Mouse (Mus musculus) hematopoietic stem cell, adult 5-6 weeks (primary cell): Measurements from ENCODE around the gene Chchd1. TPM values are rescaled to one million over a fixed set of nuclear protein-coding genes. Genes with fewer than 3 reads are reported as not detected.

Experiments
- ATAC-seq, 2 experiments: fragments of 125-278 bp in 1 of 2; replicated peaks in 1 of 2; 2 replicates each; pipeline ENCODE4 v1.8.0; 2016 to 2017; ENCODE audit warnings: inconsistent platforms in 2 of 2, mild to moderate bottlenecking in 2 of 2, moderate number of reproducible peaks in 2 of 2, low read depth in 1 of 2, moderate TSS enrichment in 1 of 2; ENCODE audit not compliant: low FRiP score in 2 of 2, poor library complexity in 2 of 2, severe bottlenecking in 2 of 2, insufficient read depth in 1 of 2, low TSS enrichment in 1 of 2
- total RNA-seq: library from RNA; stranded (forward); fragments of 172-1452, 232-1000 nt; gene quantifications from 2 replicates; pipeline ENCODE4 v1.2.3, GENCODE M21; 2017

Chchd1 gene
- total RNA-seq, 1 experiment from 2014 or later = 48.1 TPM

DNA sequence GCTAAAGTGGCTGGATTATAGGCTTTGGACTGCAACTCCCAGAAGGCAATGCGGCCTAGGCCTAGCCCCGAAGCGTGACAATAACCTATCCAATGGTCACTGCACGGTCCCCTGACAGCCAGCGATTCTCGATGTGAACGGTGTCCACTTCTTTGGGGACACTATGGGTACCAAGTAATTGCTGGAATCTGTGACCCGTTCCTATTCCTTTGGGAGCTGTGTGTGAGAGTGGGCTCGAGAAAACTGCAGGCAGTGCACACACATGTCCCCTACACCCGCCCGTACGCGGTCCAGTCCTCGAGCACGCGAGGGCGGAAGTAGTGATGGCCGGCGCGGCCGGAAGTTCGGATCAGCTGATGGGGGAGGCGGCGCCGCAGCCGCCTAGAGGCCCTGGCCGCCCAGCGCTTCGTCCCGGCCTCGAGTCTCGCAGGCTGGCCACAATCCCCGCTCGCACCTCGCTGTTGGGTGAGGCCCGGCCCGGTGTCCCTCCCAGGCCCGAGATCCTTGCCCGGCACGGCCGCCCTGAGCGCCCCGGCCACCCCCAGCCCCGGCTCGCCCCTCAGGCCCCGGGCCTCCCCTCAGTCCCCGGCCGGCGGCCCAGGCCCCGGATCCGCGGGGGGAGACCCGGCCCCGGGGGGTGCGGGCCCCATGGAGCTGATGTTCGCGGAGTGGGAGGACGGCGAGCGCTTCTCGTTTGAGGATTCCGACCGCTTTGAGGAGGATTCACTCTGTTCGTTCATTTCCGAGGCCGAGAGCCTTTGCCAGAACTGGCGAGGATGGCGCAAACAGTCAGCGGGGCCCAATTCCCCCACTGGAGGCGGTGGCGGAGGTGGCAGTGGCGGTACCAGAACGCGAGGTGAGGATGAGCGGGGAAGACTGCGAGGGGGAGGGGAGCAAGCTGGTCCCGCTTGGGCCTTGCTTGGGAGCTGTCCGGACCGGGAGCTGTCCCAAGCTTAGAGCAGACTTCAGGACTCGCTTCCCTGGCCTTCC lies 4.7 kb downstream of the Chchd1 start, which contains the start of gene Zswim8:
Zswim8 (plus strand) TSS at position 352 of the 990 bp plus-strand sequence.
- peak; percentile 77 to 82 for ATAC-seq

DNA sequence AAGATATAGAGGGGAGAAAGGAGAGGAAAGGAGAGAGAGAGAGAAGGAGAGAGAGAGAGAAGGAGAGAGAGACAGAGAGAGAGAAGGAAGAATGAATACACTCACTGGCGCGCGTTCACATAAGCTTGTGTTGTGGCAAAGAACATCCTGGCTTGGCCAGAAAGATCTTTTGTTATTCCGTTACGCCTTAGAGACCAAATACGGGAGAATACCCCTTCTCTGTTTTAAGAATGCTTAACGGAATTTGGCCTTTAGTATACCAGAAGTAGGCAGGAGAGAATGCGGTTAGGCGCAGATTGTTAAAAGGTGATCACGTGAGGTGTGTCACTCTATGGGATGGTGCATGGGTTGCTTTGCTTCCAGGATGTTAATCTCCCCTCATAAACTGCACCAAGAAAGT lies 5.4 kb downstream of the Chchd1 start:
- no peak for ATAC-seq

DNA sequence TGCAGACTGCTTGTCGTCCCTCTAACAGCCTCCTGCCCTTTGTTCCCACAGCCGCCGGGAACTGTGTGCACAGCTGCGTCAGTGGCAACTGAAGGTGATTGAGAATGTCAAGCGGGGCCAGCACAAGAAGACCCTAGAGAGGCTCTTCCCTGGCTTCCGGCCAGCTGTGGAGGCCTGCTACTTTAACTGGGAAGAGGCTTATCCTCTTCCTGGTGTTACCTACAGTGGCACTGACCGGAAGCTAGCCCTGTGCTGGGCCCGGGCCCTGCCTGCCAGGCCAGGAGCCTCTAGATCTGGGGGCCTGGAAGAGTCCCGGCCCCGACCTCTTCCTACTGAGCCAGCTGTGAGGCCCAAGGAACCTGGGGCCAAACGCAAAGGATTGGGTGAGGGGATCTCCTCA lies 11.0 kb downstream of the Chchd1 start:
- ATAC-seq = no peak

DNA sequence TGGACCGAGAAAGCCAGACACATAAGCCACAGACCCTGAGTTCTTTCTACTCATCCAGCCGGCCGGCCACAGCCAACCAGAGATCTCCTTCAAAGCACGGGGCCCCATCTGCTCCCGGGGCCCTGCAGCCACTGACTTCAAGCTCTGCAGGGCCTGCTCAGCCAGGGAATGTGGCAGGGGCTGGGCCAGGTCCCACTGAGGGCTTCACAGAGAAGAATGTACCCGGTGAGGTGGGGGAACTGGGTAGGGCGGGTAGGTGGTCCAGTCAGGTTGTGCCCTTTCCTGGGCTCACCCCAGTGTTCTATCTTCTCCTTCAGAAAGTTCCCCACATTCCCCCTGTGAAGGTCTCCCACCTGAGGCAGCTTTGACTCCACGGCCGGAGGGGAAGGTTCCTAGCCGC lies 15.6 kb downstream of the Chchd1 start:
- no peak for ATAC-seq

DNA sequence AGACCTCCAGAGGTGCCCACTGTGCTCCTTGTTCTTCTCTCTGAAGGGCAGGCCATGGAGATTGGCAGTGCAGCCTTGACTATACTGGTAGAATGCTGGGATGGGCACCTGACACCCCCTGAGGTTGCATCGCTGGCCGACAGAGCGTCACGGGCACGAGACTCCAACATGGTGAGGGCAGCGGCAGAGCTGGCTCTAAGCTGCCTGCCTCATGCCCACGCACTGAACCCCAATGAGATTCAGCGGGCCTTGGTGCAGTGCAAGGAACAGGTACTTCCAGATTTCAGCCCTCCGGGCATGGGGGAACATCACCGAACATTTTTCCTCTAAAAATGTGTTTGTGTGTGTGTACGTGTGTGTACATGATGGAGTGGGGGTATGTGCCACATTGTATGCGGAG lies 17.0 kb downstream of the Chchd1 start:
- no peak for ATAC-seq

DNA sequence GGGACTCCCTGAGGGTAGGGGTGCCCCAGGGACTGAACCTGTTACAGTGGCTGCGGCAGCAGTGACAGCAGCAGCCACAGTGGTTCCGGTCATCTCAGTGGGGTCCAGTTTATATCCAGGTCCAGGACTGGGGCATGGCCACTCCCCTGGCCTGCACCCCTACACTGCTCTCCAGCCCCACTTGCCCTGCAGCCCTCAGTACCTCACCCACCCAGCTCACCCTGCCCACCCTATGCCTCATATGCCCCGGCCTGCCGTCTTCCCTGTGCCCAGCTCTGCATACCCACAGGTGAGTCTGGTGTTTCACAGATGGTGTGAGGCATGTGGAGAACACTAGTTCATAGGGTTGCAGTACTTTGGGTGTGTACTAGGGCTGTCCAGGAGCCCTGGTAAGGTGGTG lies 18.6 kb downstream of the Chchd1 start:
- ATAC-seq = no peak

DNA sequence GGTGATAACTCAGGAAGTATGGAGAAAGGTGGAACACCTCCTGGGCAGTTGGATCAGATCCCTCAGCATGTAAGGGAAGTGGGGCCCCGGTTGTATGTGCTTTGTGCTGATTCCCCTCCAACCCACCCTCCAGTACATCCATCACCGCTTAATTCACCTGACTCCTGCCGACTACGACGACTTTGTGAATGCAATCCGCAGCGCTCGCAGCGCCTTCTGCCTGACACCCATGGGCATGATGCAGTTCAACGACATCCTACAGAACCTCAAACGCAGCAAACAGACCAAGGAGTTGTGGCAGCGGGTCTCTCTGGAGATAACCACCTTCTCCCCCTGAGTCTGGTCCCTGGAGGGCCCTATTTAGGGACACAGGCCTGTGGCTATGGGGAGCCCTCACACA lies 20.2 kb downstream of the Chchd1 start:
- no peak for ATAC-seq

DNA sequence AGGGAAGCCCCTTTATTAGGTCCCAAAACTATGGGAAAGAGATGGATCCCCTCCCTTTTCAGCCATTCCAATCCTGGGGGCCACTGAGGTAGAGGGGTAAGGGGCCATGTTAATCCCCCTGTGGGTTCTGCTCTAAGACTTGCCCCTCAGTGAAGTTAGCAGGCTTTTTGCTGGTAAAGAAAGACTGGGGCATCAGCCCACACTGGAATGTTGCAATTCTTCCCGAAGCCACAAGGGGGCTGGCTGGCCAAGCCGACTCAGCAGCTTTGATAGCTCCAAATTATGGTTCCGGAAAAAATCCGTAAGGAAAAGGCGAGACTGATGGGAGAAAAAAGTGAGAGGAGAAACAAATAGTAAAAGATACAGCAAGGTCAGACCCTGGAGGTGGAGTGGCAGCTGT lies 21.2 kb downstream of the Chchd1 start:
- ATAC-seq = no peak

DNA sequence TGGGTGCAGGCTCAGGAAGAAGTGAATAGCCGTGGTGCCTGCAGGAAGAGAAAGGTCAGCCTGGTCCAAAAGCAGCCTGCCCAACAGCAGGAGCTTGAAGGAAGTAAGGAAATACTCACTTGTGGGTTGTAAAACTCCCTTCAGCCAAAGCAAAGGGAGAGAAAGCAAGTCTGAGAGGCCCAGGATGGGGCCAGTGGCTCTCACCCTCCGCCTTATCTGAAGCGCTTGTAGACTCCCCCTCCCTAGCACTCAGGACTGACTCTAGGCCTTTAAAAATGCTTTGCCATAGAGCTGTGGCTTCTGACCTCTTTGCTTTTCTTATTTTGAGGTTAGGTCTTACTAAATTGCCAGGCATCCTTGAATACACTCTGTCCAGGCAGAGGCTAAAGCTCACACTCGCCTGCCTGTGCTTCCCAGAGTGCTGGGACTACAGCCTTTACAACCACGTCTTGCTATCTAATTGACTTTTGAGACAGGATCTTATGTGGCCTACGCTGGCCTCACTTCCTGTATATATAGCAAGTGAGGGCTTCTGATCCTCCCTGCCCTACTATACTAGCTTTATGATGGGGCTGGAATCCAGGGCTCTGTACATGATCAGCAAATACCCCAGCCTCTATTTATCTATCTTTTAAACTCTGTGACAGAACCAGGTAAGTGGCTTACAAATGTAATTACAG lies 23.0 kb downstream of the Chchd1 start:
- no peak for ATAC-seq

DNA sequence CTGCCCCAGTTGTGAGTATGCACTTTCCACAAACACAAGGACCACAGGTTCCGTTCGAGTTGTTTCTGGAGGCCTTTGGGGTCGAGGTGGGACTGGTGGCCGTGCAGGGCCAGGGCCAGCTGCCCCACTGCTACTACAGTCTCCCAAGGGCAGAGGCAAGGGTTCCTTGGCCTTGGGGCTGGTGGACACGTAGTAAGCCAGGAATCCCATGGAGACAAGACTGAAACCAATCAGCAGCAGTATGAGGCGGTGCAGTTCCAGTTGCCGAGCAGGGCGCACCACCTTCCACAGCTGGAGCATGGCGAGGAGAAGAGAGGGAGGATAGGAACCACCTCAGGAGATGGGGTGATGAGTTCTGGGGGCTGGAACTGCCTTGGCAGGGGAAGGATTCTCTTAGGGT lies 27.1 kb downstream of the Chchd1 start:
- no peak for ATAC-seq

DNA sequence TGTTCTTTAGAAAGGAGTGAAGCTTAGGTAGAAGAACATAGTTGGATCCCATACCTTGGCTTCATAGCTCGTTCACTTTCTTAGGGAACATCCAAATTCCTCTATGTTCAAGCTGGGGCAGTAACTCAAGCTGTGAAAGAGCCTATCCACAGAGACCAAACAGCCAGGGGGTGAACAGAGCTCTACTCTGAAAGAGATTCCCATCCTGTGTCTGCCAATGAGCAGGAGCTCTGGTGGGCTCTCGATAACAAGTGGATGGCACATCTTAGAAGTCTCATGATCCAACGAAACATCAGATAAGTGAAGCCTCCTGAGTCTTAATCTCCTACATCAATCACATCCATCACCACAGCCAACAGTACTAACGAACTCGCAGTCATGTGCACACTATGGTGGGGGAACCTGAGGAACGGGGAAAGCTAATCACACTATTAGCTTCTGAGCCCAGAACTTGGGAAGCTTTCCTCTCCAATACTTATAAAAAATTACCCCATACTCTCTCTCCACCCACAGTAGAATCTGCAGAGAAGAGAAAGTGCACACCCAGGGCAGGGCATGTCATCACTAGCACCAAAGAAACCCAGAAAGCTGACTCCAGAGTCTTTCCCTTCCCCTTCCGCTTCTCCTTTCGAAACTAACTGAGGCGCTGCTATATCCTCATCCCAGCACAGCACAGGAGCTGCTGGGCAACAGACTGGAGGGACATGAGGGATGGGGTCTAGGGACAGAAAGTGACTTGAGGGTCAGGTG lies 28.2 kb downstream of the Chchd1 start:
- no peak for ATAC-seq

DNA sequence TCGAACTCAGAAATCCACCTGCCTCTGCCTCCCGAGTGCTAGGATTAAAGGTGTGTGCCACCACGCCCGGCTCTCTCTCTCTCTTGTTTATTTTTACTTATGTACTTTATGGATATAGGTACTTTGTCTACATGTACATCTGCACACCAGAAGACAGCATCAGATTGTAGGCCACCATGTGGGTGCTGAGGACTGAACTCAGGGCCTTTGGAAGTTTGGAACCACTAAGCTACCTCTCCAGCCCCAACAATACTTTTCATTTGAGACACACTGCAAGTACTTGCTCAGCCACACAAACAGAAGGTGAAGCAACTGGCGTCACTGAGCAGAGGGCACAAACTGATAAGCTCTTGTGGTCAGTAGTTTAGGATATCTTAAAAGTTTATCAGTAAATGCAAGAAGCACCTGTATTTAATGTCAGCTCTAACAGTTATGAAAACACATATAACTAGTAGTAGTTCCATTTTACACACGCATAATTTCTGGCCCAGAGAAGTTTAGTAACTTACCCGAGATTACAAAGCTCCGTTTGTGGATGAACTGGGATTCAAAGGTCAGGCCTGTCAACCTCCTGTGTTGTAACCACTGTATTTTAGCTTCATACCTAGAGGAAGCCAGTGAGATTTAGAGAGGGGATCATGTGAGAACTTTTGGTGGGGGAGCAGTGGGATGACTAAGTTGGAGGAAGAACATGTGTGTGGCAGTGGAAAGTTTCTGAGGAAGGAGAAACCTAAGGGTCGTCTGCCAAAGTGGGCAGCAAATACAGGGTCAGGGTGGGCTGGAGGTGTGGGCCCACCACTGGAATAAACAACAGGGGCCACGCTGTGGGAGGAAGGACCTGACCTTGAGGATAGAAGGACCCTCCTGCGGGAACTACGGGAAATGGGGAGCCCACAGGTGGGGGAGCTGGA lies 30.5 kb downstream of the Chchd1 start:
- peak in 1 of 2 experiments; percentile 18; a peak in 1 of 4 replicates for ATAC-seq

DNA sequence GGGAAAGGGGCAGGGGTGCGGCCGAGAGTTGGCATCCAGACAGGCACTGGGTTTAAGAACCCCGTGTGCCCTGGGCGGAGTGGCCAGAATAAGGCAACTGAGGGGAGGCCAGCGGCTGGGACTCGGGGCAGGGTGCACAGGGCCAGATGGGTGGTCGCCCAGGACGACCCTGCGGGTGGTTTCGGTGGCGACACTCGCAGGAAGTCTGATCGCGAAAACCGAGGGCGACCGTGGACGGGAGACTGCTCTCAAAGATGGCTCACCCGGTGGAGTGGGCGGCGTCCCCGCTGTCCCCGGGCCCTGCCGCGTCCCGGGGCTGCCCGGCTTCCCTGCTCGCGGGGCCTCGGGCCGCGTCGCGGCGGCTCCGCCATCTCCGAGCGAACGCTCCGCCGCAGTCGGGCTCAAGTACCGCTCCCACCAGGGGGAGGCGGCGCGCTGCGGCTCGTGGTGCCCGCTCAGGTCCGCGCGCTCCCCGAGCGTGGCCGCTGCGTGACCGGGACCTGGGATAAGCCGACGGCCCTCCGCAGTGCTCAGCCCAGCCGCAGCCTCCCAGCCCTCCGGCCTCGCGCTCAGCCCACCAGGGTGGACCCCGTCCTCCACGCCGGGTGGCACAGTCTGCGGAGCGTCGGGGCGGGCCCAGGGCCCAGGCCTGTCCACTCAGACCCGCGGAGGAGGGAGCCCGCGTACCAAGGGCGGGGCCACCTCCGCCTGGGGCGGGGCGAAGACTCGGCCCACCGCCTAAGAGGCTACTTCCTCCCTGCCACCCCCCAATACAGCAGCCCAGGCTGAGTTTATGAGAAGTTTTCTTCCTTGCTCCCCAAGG lies 31.4 kb downstream of the Chchd1 start, which contains the start of gene Ndst2:
Ndst2 (minus strand) TSS at position 611 of the 823 bp plus-strand sequence.
- peak; percentile 86 to 88 for ATAC-seq

DNA sequence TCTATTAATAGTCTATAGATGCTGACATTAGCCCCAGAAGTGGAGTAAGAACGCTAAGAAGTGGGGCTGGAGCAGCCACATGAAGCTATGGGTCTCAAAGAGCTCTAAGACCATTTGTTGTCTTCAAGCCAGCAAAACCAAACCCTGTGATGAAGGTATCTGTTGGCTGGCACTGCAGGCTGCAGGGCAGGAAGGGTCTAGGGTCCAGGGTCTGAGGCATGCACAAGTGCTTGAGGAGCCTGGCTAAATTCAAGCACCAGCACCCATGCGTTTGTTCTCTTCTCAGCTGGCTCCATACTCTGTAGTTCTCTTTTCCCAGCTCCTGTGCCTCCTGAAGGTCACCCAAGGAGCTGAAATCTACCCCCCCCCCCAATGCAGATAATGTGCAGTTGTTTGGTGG lies 32.2 kb downstream of the Chchd1 start:
- no peak for ATAC-seq

DNA sequence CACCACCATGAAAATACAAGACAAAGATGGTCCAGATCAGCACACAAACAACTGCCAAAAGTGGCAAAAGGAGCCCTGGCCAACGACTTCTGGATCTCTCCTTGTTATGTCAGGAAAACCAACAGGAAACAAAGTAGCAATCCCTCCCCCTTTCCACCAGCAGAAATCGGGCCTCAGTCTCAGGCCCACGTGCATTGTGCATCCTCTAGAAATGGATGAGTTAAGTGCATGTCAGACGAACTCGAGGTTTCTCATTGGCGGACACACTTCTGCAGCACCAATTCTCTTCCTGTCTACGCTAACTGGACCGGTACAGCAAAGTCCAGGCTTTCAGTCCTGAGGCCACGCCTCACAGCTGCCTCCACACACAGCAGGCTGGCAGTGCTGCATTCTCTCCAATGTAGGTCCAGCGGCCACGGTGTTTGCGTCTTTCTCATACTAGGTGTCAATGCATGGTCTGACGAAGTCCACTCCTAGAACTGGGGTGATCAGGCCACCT lies 33.1 kb downstream of the Chchd1 start:
- ATAC-seq = no peak

DNA sequence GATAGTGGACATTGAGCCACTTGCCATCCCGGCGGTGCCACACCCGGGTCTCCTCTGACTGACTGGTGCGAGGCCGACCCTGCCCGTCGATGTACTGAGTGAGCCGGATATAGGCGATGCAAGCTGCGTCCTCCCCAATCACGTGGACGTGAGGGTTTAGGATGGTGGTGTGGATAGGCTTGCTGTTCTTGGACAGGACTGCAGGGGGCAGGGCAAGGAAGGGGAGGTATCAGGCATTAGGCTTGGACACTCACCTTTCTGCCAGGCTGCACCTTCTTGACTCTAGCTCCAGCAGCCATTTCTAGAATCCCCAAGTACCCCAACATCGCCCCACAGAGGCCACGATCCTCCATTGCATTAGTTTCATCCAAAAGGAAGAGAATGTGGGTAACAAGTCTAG lies 34.5 kb downstream of the Chchd1 start:
- peak; percentile 46 to 59 for ATAC-seq
